Mouse (Mus musculus) CH12.LX (cell line): ENCODE results near the gene Nat9. TPM values are rescaled to one million over a fixed set of nuclear protein-coding genes. Genes with fewer than 3 reads are reported as not detected.

Experiments
- DNase-seq: peaks from one replicate; pipeline ENCODE4 v3.0.0-alpha.2; 2013; ENCODE audit errors: extremely low read depth
- H3K27ac ChIP-seq: 2 replicates; pipeline ENCODE4 v1.5.1; 2012; ENCODE audit warnings: low read depth, mild to moderate bottlenecking, control low read depth, moderate library complexity; ENCODE audit not compliant: insufficient read depth
- H3K27me3 ChIP-seq: replicated peaks from 2 replicates; pipeline ENCODE3; 2012; ENCODE audit warnings: inconsistent platforms
- H3K36me3 ChIP-seq, 2 experiments: replicated peaks in 1 of 2; 2 replicates each; pipeline versions ENCODE3 to v1.6.1; 2012; ENCODE audit warnings: inconsistent platforms in 1 of 2, low read length in 1 of 2, mild to moderate bottlenecking in 1 of 2, mixed read lengths in 1 of 2, moderate library complexity in 1 of 2; ENCODE audit not compliant: control insufficient read depth in 1 of 2, insufficient read depth in 1 of 2
- H3K4me1 ChIP-seq, 2 experiments: 2 replicates each; pipeline ENCODE4 v1.6.1; 2012; ENCODE audit warnings: inconsistent platforms in 1 of 2, moderate library complexity in 1 of 2; ENCODE audit not compliant: insufficient read depth in 2 of 2, control insufficient read depth in 1 of 2
- H3K4me2 ChIP-seq: 2 replicates; pipeline ENCODE4 v1.6.1; 2012; ENCODE audit warnings: low read depth, mild to moderate bottlenecking, control low read depth; ENCODE audit not compliant: poor library complexity, insufficient read depth, severe bottlenecking
- H3K4me3 ChIP-seq, 3 experiments: fragments of 150-350 bp in 1 of 3; sonication (generic) in 1 of 3; replicated peaks in 1 of 3; 2 replicates each; pipeline versions ENCODE3 to v1.5.1; 2011 to 2012; ENCODE audit warnings: low read depth in 2 of 3, low read length in 2 of 3, mild to moderate bottlenecking in 2 of 3, moderate library complexity in 2 of 3, control low read depth in 1 of 3, improper control_type of control experiment in 1 of 3, inconsistent platforms in 1 of 3, mixed read lengths in 1 of 3; ENCODE audit not compliant: poor library complexity in 1 of 3
- H3K79me2 ChIP-seq: replicated peaks from 2 replicates; pipeline ENCODE4 v1.6.1; 2012; ENCODE audit warnings: mild to moderate bottlenecking, moderate library complexity; ENCODE audit not compliant: control insufficient read depth, poor library complexity, insufficient read depth, severe bottlenecking; ENCODE audit errors: extremely low read depth
- H3K9ac ChIP-seq: 2 replicates; pipeline ENCODE4 v1.6.1; 2012; ENCODE audit warnings: low read depth, mild to moderate bottlenecking, control low read depth, moderate library complexity; ENCODE audit not compliant: insufficient read depth
- H3K9me3 ChIP-seq: replicated peaks from 2 replicates; pipeline ENCODE3; 2012; ENCODE audit warnings: low read length, inconsistent platforms, mixed read lengths
- BHLHE40 ChIP-seq: IDR thresholded peaks from 2 replicates; pipeline ENCODE4 v1.6.1; 2011; ENCODE audit warnings: mild to moderate bottlenecking, low read depth, low read length, improper control_type of control experiment
- CHD2 ChIP-seq: IDR thresholded peaks from 2 replicates; pipeline ENCODE4 v1.6.1; 2011; ENCODE audit warnings: low read length, improper control_type of control experiment
- CTCF ChIP-seq, 2 experiments: IDR thresholded peaks in 1 of 2; conservative IDR thresholded peaks in 1 of 2; 2 replicates each; pipeline ENCODE4 v1.5.1; 2011 to 2012; ENCODE audit warnings: low read depth in 2 of 2, low read length in 2 of 2, improper control_type of control experiment in 1 of 2, inconsistent platforms in 1 of 2, mild to moderate bottlenecking in 1 of 2, moderate library complexity in 1 of 2
- E2F4 ChIP-seq: IDR thresholded peaks from 2 replicates; pipeline ENCODE4 v1.6.1; 2011; ENCODE audit warnings: low read depth, low read length, improper control_type of control experiment; ENCODE audit not compliant: insufficient replicate concordance
- ELF1 ChIP-seq: IDR thresholded peaks from 2 replicates; pipeline ENCODE4 v1.6.1; 2014; ENCODE audit warnings: low read depth, mild to moderate bottlenecking, inconsistent platforms, low read length, improper control_type of control experiment
- EP300 ChIP-seq: IDR thresholded peaks from 2 replicates; pipeline ENCODE4 v1.6.1; 2011; ENCODE audit warnings: low read length, improper control_type of control experiment
- ETS1 ChIP-seq: conservative IDR thresholded peaks from 2 replicates; pipeline ENCODE4 v1.6.1; 2012; ENCODE audit warnings: low read depth, mild to moderate bottlenecking, inconsistent platforms, low read length, improper control_type of control experiment, moderate library complexity
- GABPA ChIP-seq: IDR thresholded peaks from 2 replicates; pipeline ENCODE4 v1.6.1; 2012; ENCODE audit warnings: low read depth, low read length, improper control_type of control experiment, inconsistent platforms; ENCODE audit not compliant: insufficient replicate concordance
- HCFC1 ChIP-seq: IDR thresholded peaks from 2 replicates; pipeline ENCODE4 v1.6.1; 2012; ENCODE audit warnings: low read depth, mild to moderate bottlenecking, inconsistent platforms, low read length, improper control_type of control experiment
- IRF4 ChIP-seq: IDR thresholded peaks from 2 replicates; pipeline ENCODE4 v1.6.1; 2014; ENCODE audit warnings: low read depth, mild to moderate bottlenecking, inconsistent platforms, low read length, improper control_type of control experiment
- JUN ChIP-seq: IDR thresholded peaks from 2 replicates; pipeline ENCODE4 v1.6.1; 2011; ENCODE audit warnings: low read depth, mild to moderate bottlenecking, low read length, improper control_type of control experiment, moderate library complexity; ENCODE audit not compliant: insufficient read depth
- JUND ChIP-seq: conservative IDR thresholded peaks from 2 replicates; pipeline ENCODE4 v1.6.1; 2011; ENCODE audit warnings: low read depth, low read length, improper control_type of control experiment
- KAT2A ChIP-seq: IDR thresholded peaks from 2 replicates; pipeline ENCODE4 v1.6.1; 2012; ENCODE audit warnings: low read length, improper control_type of control experiment, inconsistent platforms; ENCODE audit not compliant: insufficient replicate concordance
- MAFK ChIP-seq: IDR thresholded peaks from 2 replicates; pipeline ENCODE4 v1.6.1; 2011; ENCODE audit warnings: low read length, improper control_type of control experiment; ENCODE audit not compliant: insufficient replicate concordance
- MAX ChIP-seq: IDR thresholded peaks from 2 replicates; pipeline ENCODE4 v1.6.1; 2011; ENCODE audit warnings: low read length, improper control_type of control experiment
- MEF2A ChIP-seq: IDR thresholded peaks from 2 replicates; pipeline ENCODE4 v1.6.1; 2014; ENCODE audit warnings: low read depth, mild to moderate bottlenecking, inconsistent platforms, low read length, improper control_type of control experiment, borderline replicate concordance
- MYC ChIP-seq: IDR thresholded peaks from 2 replicates; pipeline ENCODE4 v1.6.1; 2011; ENCODE audit warnings: low read depth, mild to moderate bottlenecking, improper control_type of control experiment, low read length
- NELFE ChIP-seq: IDR thresholded peaks from 2 replicates; pipeline ENCODE4 v1.6.1; 2011; ENCODE audit warnings: low read depth, low read length, improper control_type of control experiment
- NRF1 ChIP-seq: IDR thresholded peaks from 2 replicates; pipeline ENCODE4 v1.6.1; 2014; ENCODE audit warnings: low read depth, mild to moderate bottlenecking, inconsistent platforms, low read length, improper control_type of control experiment, moderate library complexity
- PAX5 ChIP-seq: IDR thresholded peaks from 2 replicates; pipeline ENCODE4 v1.6.1; 2012; ENCODE audit warnings: low read length, inconsistent platforms, mixed read lengths
- POLR2AphosphoS2 ChIP-seq: IDR thresholded peaks from 2 replicates; pipeline ENCODE4 v1.6.1; 2011; ENCODE audit warnings: low read depth, low read length, improper control_type of control experiment
- RAD21 ChIP-seq: IDR thresholded peaks from 2 replicates; pipeline ENCODE4 v1.6.1; 2011; ENCODE audit warnings: low read depth, mild to moderate bottlenecking, low read length, improper control_type of control experiment, moderate library complexity
- RCOR1 ChIP-seq: conservative IDR thresholded peaks from 2 replicates; pipeline ENCODE4 v1.6.1; 2012; ENCODE audit warnings: low read depth, mild to moderate bottlenecking, inconsistent platforms, low read length, improper control_type of control experiment
- SIN3A ChIP-seq: IDR thresholded peaks from 2 replicates; pipeline ENCODE4 v1.6.1; 2012; ENCODE audit warnings: low read length, improper control_type of control experiment, inconsistent platforms
- SMC3 ChIP-seq: IDR thresholded peaks from 2 replicates; pipeline ENCODE4 v1.6.1; 2011; ENCODE audit warnings: low read depth, low read length, improper control_type of control experiment
- TBP ChIP-seq: conservative IDR thresholded peaks from 2 replicates; pipeline ENCODE4 v1.6.1; 2011; ENCODE audit warnings: low read depth, low read length, improper control_type of control experiment
- TCF12 ChIP-seq: IDR thresholded peaks from 2 replicates; pipeline ENCODE4 v1.6.1; 2014; ENCODE audit warnings: low read depth, mild to moderate bottlenecking, inconsistent platforms, low read length, improper control_type of control experiment
- UBTF ChIP-seq: IDR thresholded peaks from 2 replicates; pipeline ENCODE4 v1.6.1; 2012; ENCODE audit warnings: low read depth, mild to moderate bottlenecking, inconsistent platforms, low read length, improper control_type of control experiment, moderate library complexity
- USF1 ChIP-seq: IDR thresholded peaks from 2 replicates; pipeline ENCODE4 v1.6.1; 2014; ENCODE audit warnings: low read depth, mild to moderate bottlenecking, inconsistent platforms, low read length, improper control_type of control experiment
- USF2 ChIP-seq: conservative IDR thresholded peaks from 2 replicates; pipeline ENCODE4 v1.6.1; 2011; ENCODE audit warnings: low read depth, low read length, improper control_type of control experiment
- ZKSCAN1 ChIP-seq: IDR thresholded peaks from 2 replicates; pipeline ENCODE4 v1.6.1; 2012; ENCODE audit warnings: low read depth, inconsistent platforms, low read length, improper control_type of control experiment, borderline replicate concordance
- ZMIZ1 ChIP-seq: IDR thresholded peaks from 2 replicates; pipeline ENCODE4 v1.6.1; 2012; ENCODE audit warnings: low read depth, mild to moderate bottlenecking, inconsistent platforms, low read length, improper control_type of control experiment
- ZNF384 ChIP-seq: IDR thresholded peaks from 2 replicates; pipeline ENCODE4 v1.6.1; 2012; ENCODE audit warnings: low read depth, low read length, improper control_type of control experiment, inconsistent platforms
- dilution Hi-C: fragments of 300-500 bp; cut with MboI; formaldehyde crosslinking; loops from 2 replicates; pipeline ENCODE4 v1.14.3; 2020; ENCODE audit warnings: low sequenced_read_pairs; ENCODE audit not compliant: extremely low pct_unique_long_range_greater_than_20kb, extremely low pct_ligation_motif_present
- in situ Hi-C: fragments of 300-500 bp; cut with MboI; formaldehyde crosslinking; loops from 3 replicates; pipeline ENCODE4 v1.14.3; 2019; ENCODE audit warnings: low sequenced_read_pairs, low pct_ligation_motif_present, low pct_unique_long_range_greater_than_20kb, mixed read lengths
- polyA plus RNA-seq: library from polyadenylated mRNA; unstranded; fragments of >175 nt; gene quantifications from 2 replicates; pipeline ENCODE4 v1.2.1, GENCODE M21; 2012; ENCODE audit warnings: low read depth; ENCODE audit not compliant: insufficient read length
- total RNA-seq, 2 experiments: library from RNA; depleted of rRNA; stranded (reverse); fragments of 300-350 nt in 1 of 2; fragments of >200 nt in 1 of 2; gene quantifications; 2 replicates each; pipeline ENCODE4 v1.2.3; 2012 to 2014

Gene Nat9
- total and polyA plus RNA-seq, 3 experiments: 24.1 to 74.0 (median 30.6) TPM

GRCm38 (mm10) chr11:115232889-115233288 is 45.2 kb upstream of the Nat9 start:
- dilution Hi-C loops: no loop called here
- peaks cover 11 to 53% of the 10 kb centered on the region in 2 experiments for H3K36me3 ChIP-seq
- no peak for TF ChIP-seq E2F4
- TF ChIP-seq MYC: no peak
- TF ChIP-seq SIN3A: 0 out of 2 replicates have a peak, but pooled peaks have one; percentile 32
- TF ChIP-seq ZMIZ1: no peak
- no peak for TF ChIP-seq CTCF (conservative IDR thresholded peaks at IDR 0.05 in 1 of 2, IDR thresholded peaks at IDR 0.05 in 1 of 2; ENCODE audit: low read depth in 2 of 2, low read length in 2 of 2)
- 0 out of 2 replicates have a peak, but pooled peaks have one; percentile 28 for TF ChIP-seq BHLHE40
- TF ChIP-seq KAT2A: no peak
- no peak for TF ChIP-seq GABPA
- TF ChIP-seq MAFK: no peak
- TF ChIP-seq EP300: no peak
- TF ChIP-seq HCFC1: no peak
- no peak for TF ChIP-seq USF2
- TF ChIP-seq USF1: no peak
- no peak for TF ChIP-seq JUND
- no peak for TF ChIP-seq CHD2
- no peak for TF ChIP-seq POLR2AphosphoS2
- no peak for TF ChIP-seq UBTF
- no peak for TF ChIP-seq RCOR1
- TF ChIP-seq ZNF384: no peak
- 0 out of 2 replicates have a peak, but pooled peaks have one; percentile 30 for TF ChIP-seq MEF2A
- TF ChIP-seq ETS1: peak; percentile 64
- no peak for TF ChIP-seq JUN
- no peak for TF ChIP-seq MAX
- TF ChIP-seq TBP: no peak
- no peak for TF ChIP-seq ZKSCAN1
- no peak for TF ChIP-seq IRF4
- TF ChIP-seq ELF1: no peak
- no peak for TF ChIP-seq RAD21
- no peak for TF ChIP-seq NRF1
- peak; percentile 54; the same call in 1 of the 2 replicates for TF ChIP-seq TCF12
- no peak for TF ChIP-seq SMC3
- TF ChIP-seq NELFE: no peak
- TF ChIP-seq PAX5: no peak
- TF ChIP-seq, all 38 proteins: peak for 5
- H3K27ac ChIP-seq: 0 out of 2 replicates have a peak overlapping the region, but pooled peaks have one; percentile 9
- H3K9ac ChIP-seq: no peak overlapping the region
- in situ Hi-C loops: loop anchor here (5.0 kb wide), 2 partner anchors 39 to 71 kb away; partner anchors contain the start of gene Slc9a3r1
- peaks cover 31 to 85% of the 10 kb centered on the region in 2 experiments for H3K4me1 ChIP-seq
- H3K9me3 ChIP-seq: no peaks in the 10 kb centered on the region
- H3K4me2 ChIP-seq: no peak overlapping the region
- no peaks in the 10 kb centered on the region for H3K27me3 ChIP-seq
- H3K79me2 ChIP-seq: no peaks in the 10 kb centered on the region
- no peak overlapping the region for H3K4me3 ChIP-seq
- peak; percentile 69 for DNase-seq
